Mouse (Mus musculus): ENCODE data around the gene Gm17349. TPM values are rescaled to one million over a fixed set of nuclear protein-coding genes. Genes with fewer than 3 reads are reported as not detected.
"Not testable (repeated sequence)": the region's sequence is repeated elsewhere in the genome, so short reads cannot be mapped to it uniquely, and the experiment has no call there.

Gm17349 gene
- polyA plus RNA-seq, 1 experiment from 2014 or later = not detected

GRCm38 (mm10) chr15:99704041-99704681 lies 1.1 kb downstream of the Gm17349 start:
- Histone ChIP-seq H3K4me2 (no peak overlapping the region), H3K27ac (peak overlapping the region; percentile 64), H3K4me1 (peaks cover 30% of the 10 kb centered on the region), H3K4me3 (no peak overlapping the region), H3K9ac (no peak overlapping the region), H3K27me3 (no peaks in the 10 kb centered on the region), H3K36me3 (peaks cover 52% of the 10 kb centered on the region), H3K9me3 (no peaks in the 10 kb centered on the region)
- WGBS = 61% methylated on average over 23 of the region's 23 CpGs
- no peak for ATAC-seq (ENCODE audit: insufficient number of reproducible peaks, low FRiP score, low TSS enrichment, low read depth)

- no peak overlapping the region; the same call in 1 of the 2 replicates for H3K4me2 ChIP-seq
- peaks cover 33% of the 10 kb centered on the region for H3K4me1 ChIP-seq
- WGBS = 72% methylated on average over 5 of the region's 5 CpGs
- no peak overlapping the region for H3K4me3 ChIP-seq
- H3K36me3 ChIP-seq = peaks cover 47% of the 10 kb centered on the region
- no peak for ATAC-seq (ENCODE audit: insufficient number of reproducible peaks, low FRiP score, low TSS enrichment, low read depth)
- H3K9me3 ChIP-seq = no peaks in the 10 kb centered on the region
- H3K9ac ChIP-seq = no peak overlapping the region
- peaks cover 1% of the 10 kb centered on the region; the same call in 1 of the 2 replicates for H3K27me3 ChIP-seq
- H3K27ac ChIP-seq = peak overlapping the region; percentile 38; the same call in 1 of the 2 replicates
Measured at GRCm38 (mm10) chr15:99703676-99704040, 1.6 kb downstream of the Gm17349 start.

- Histone ChIP-seq H3K9me3 (no peaks in the 10 kb centered on the region), H3K27ac (peak overlapping the region; percentile 98), H3K27me3 (peaks cover 5% of the 10 kb centered on the region), H3K4me3 (peak overlapping the region; percentile 84), H3K4me2 (peak overlapping the region; percentile 62), H3K9ac (no peak overlapping the region), H3K4me1 (peaks cover 33% of the 10 kb centered on the region), H3K36me3 (peaks cover 41% of the 10 kb centered on the region)
- WGBS = 73% methylated on average over 9 of the region's 9 CpGs
- ATAC-seq (ENCODE audit: insufficient number of reproducible peaks, low FRiP score, low TSS enrichment, low read depth) = no peak
Measured at GRCm38 (mm10) chr15:99703104-99703503, 2.2 kb downstream of the Gm17349 start.

GRCm38 (mm10) chr15:99701999-99702900 lies 3.0 kb downstream of the Gm17349 start, which contains the start of gene Smarcd1:
Gene Smarcd1 (plus strand): TSS chr15:99702129.
- peak; percentile 92 for ATAC-seq (ENCODE audit: insufficient number of reproducible peaks, low FRiP score, low TSS enrichment, low read depth)
- Histone ChIP-seq H3K4me3 (peak within 1 kb of the TSS; percentile 84), H3K9me3 (no peaks in the 10 kb centered on the region), H3K4me2 (peak within 1 kb of the TSS; percentile 62), H3K9ac (peak within 1 kb of the TSS; percentile 95), H3K27me3 (peaks cover 8% of the 10 kb centered on the region), H3K36me3 (peaks cover 33% of the 10 kb centered on the region), H3K27ac (peak within 1 kb of the TSS; percentile 98), H3K4me1 (peaks cover 33% of the 10 kb centered on the region)
- WGBS = under 1% methylated on average over 57 of the region's 71 CpGs

GRCm38 (mm10) chr15:99701640-99701998 lies 3.7 kb downstream of the Gm17349 start:
- 44% methylated on average over 16 of the region's 16 CpGs for WGBS
- peaks cover 26% of the 10 kb centered on the region for H3K36me3 ChIP-seq
- peak overlapping the region; percentile 84 for H3K4me3 ChIP-seq
- peak overlapping the region; percentile 98 for H3K27ac ChIP-seq
- H3K27me3 ChIP-seq; H3K9me3 ChIP-seq; ATAC-seq (ENCODE audit: insufficient number of reproducible peaks, low FRiP score, low TSS enrichment, low read depth): not testable (repeated sequence)
- H3K4me2 ChIP-seq = peak overlapping the region; percentile 62
- H3K4me1 ChIP-seq = peaks cover 33% of the 10 kb centered on the region
- H3K9ac ChIP-seq = peak overlapping the region; percentile 95

GRCm38 (mm10) chr15:99700219-99701106 lies 4.8 kb downstream of the Gm17349 start:
- H3K9ac ChIP-seq = no peak overlapping the region
- no peaks in the 10 kb centered on the region for H3K9me3 ChIP-seq
- no peak for ATAC-seq (ENCODE audit: insufficient number of reproducible peaks, low FRiP score, low TSS enrichment, low read depth)
- H3K4me2 ChIP-seq = no peak overlapping the region
- peaks cover 14% of the 10 kb centered on the region for H3K27me3 ChIP-seq
- H3K36me3 ChIP-seq = peaks cover 18% of the 10 kb centered on the region
- peaks cover 33% of the 10 kb centered on the region for H3K4me1 ChIP-seq
- 86% methylated on average over 18 of the region's 18 CpGs for WGBS
- no peak overlapping the region for H3K27ac ChIP-seq
- H3K4me3 ChIP-seq = no peak overlapping the region

GRCm38 (mm10) chr15:99699715-99700114 lies 5.6 kb downstream of the Gm17349 start:
- Histone ChIP-seq H3K36me3 (peaks cover 13% of the 10 kb centered on the region), H3K9ac (no peak overlapping the region), H3K27me3 (peaks cover 20% of the 10 kb centered on the region), H3K4me3 (no peak overlapping the region), H3K9me3 (no peaks in the 10 kb centered on the region), H3K4me2 (no peak overlapping the region), H3K27ac (no peak overlapping the region), H3K4me1 (peaks cover 33% of the 10 kb centered on the region)
- 85% methylated on average over 10 of the region's 10 CpGs for WGBS
- no peak for ATAC-seq (ENCODE audit: insufficient number of reproducible peaks, low FRiP score, low TSS enrichment, low read depth)

- H3K4me3 ChIP-seq = no peak overlapping the region
- H3K36me3 ChIP-seq = peaks cover 2% of the 10 kb centered on the region; the same call in 1 of the 2 replicates
- 25% methylated on average over 20 of the region's 20 CpGs for WGBS
- no peak overlapping the region for H3K4me2 ChIP-seq
- H3K27ac ChIP-seq = no peak overlapping the region
- peaks cover 23% of the 10 kb centered on the region for H3K27me3 ChIP-seq
- no peak for ATAC-seq (ENCODE audit: insufficient number of reproducible peaks, low FRiP score, low TSS enrichment, low read depth)
- H3K9me3 ChIP-seq = no peaks in the 10 kb centered on the region
- H3K4me1 ChIP-seq = peaks cover 23% of the 10 kb centered on the region
- no peak overlapping the region for H3K9ac ChIP-seq
Measured at GRCm38 (mm10) chr15:99698533-99699085, 6.7 kb downstream of the Gm17349 start.

- H3K4me1 ChIP-seq = peaks cover 14% of the 10 kb centered on the region; the same call in 1 of the 2 replicates
- H3K36me3 ChIP-seq = no peaks in the 10 kb centered on the region
- no peak overlapping the region for H3K9ac ChIP-seq
- H3K27me3 ChIP-seq = peaks cover 34% of the 10 kb centered on the region
- no peak overlapping the region for H3K27ac ChIP-seq
- H3K4me3 ChIP-seq = no peak overlapping the region
- WGBS = 7% methylated on average over 2 of the region's 2 CpGs
- H3K9me3 ChIP-seq = no peaks in the 10 kb centered on the region
- no peak overlapping the region for H3K4me2 ChIP-seq
- no peak for ATAC-seq (ENCODE audit: insufficient number of reproducible peaks, low FRiP score, low TSS enrichment, low read depth)
Measured at GRCm38 (mm10) chr15:99697309-99697708, 8.0 kb downstream of the Gm17349 start.

- Histone ChIP-seq H3K36me3 (no peaks in the 10 kb centered on the region), H3K9me3 (no peaks in the 10 kb centered on the region), H3K4me1 (0 out of 2 replicates have a peak, but pooled peaks cover 2% of the 10 kb centered on the region), H3K27me3 (peaks cover 41% of the 10 kb centered on the region), H3K27ac (no peak overlapping the region), H3K4me3 (no peak overlapping the region), H3K4me2 (no peak overlapping the region), H3K9ac (no peak overlapping the region)
- WGBS = 56% methylated on average over 9 of the region's 9 CpGs
- ATAC-seq (ENCODE audit: insufficient number of reproducible peaks, low FRiP score, low TSS enrichment, low read depth) = no peak
Measured at GRCm38 (mm10) chr15:99691976-99692375, 13.3 kb downstream of the Gm17349 start.

GRCm38 (mm10) chr15:99690924-99691323 lies 14.4 kb downstream of the Gm17349 start:
- WGBS = 12% methylated on average over 4 of the region's 4 CpGs
- no peak overlapping the region for H3K27ac ChIP-seq
- H3K4me3 ChIP-seq = no peak overlapping the region
- H3K9me3 ChIP-seq = no peaks in the 10 kb centered on the region
- peaks cover 37% of the 10 kb centered on the region for H3K27me3 ChIP-seq
- no peak for ATAC-seq (ENCODE audit: insufficient number of reproducible peaks, low FRiP score, low TSS enrichment, low read depth)
- no peaks in the 10 kb centered on the region for H3K36me3 ChIP-seq
- H3K4me1 ChIP-seq = 0 out of 2 replicates have a peak, but pooled peaks cover 2% of the 10 kb centered on the region
- no peak overlapping the region for H3K4me2 ChIP-seq
- no peak overlapping the region for H3K9ac ChIP-seq

Measured in limb, embryonic 15.5 days (tissue).